Mouse (Mus musculus) testis, adult 2 months (tissue): Measurements from ENCODE around the gene Sox5.

ENCODE experiments used
- CTCF ChIP-seq: fragments of 200-500 bp; IDR thresholded peaks from 2 replicates; pipeline ENCODE4 v1.5.1; 2012; ENCODE audit warnings: low read depth, mild to moderate bottlenecking, inconsistent platforms, low read length, moderate library complexity; ENCODE audit not compliant: control insufficient read depth, insufficient read depth, insufficient replicate concordance
- POLR2A ChIP-seq: fragments of 200-500 bp; IDR thresholded peaks from 2 replicates; pipeline ENCODE4 v1.6.1; 2012; ENCODE audit warnings: low read depth, mild to moderate bottlenecking, inconsistent platforms, low read length, moderate library complexity; ENCODE audit not compliant: control insufficient read depth

GRCm38 (mm10) chr6:144565827-144566226 is 215.9 kb downstream of the Sox5 start:
- no peak for TF ChIP-seq POLR2A
- TF ChIP-seq CTCF: no peak
